ENCODE assay signal across 26 mouse cellular contexts in genomic region chr4:137453234-137453767, GRCm38 (mm10). TPM values are rescaled to one million over a fixed set of nuclear protein-coding genes. Genes with fewer than 3 reads are reported as not detected.
DNase-seq lines count a peak whose midpoint lies in the region; ATAC-seq and TF ChIP-seq lines count a peak whose summit lies in the region.
"Had no signal": no experiment of that assay in that cellular context is flagged by ENCODE, and none has a peak within 500 bp of the region (broad histone marks: within the 10 kb centered on the region; RNA-seq: fewer than 3 reads in every experiment).

1700013G24Rik (plus strand) TSS chr4:137453284.

- H3K36me3 ChIP-seq in embryonic facial prominence, embryonic 15.5 days, result no peaks in the 10 kb centered on the region
- H3K36me3 ChIP-seq in embryonic facial prominence, embryonic 10.5 days (replicated peaks), result no peaks in the 10 kb centered on the region
- H3K36me3 ChIP-seq in heart, embryonic 13.5 days, result no peaks in the 10 kb centered on the region
- no peaks in the 10 kb centered on the region for H3K36me3 ChIP-seq in heart, adult 2 months (ENCODE audit: control insufficient read depth, insufficient read depth, low read length)
- H3K36me3 ChIP-seq in testis, adult 2 months (ENCODE audit: control insufficient read depth, insufficient read depth, low read length), result no peaks in the 10 kb centered on the region
- H3K36me3 ChIP-seq: heart, embryonic 12.5 days; hindbrain, embryonic 13.5 days; intestine, embryonic 15.5 days had no signal

- H3K27ac ChIP-seq in embryonic facial prominence, embryonic 15.5 days (replicated peaks), result 0 out of 2 replicates have a peak within 1 kb of the TSS, but pooled peaks have one; percentile 44
- H3K27ac ChIP-seq in embryonic facial prominence, embryonic 10.5 days (replicated peaks), result no peak within 1 kb of the TSS
- H3K27ac ChIP-seq in heart, embryonic 13.5 days (replicated peaks), result no peak within 1 kb of the TSS
- H3K27ac ChIP-seq in heart, adult 2 months, result no peak within 1 kb of the TSS
- H3K27ac ChIP-seq in testis, adult 2 months (ENCODE audit: control insufficient read depth, insufficient read depth, low read depth, low read length), result peak within 1 kb of the TSS; percentile 50
- H3K27ac ChIP-seq: hindbrain, embryonic 13.5 days; intestine, embryonic 15.5 days had no signal

- TF ChIP-seq POLR2A in heart, adult 2 months (IDR thresholded peaks at IDR 0.05; ENCODE audit: insufficient read depth, low read depth, low read length), result no peak
- TF ChIP-seq POLR2A in testis, adult 2 months (IDR thresholded peaks at IDR 0.05; ENCODE audit: control insufficient read depth, low read depth, low read length), result peak; percentile 49; the same call in 1 of the 2 replicates

- no peak for DNase-seq in embryonic facial prominence, embryonic 10.5 days (ENCODE audit: low spot score)
- DNase-seq in heart, adult 2 months, result no peak
- no peak for DNase-seq in testis, postnatal 14 days (ENCODE audit: low spot score)
- no peak for DNase-seq in spleen, adult 18-20 months
- DNase-seq: adrenal gland, adult 2 months; adrenal gland, postnatal 25 days; B cell, adult 2 months; cerebellum, adult 18-20 months; cerebellum, adult 9-11 months; cerebellum, postnatal 36 days; gastrocnemius, postnatal 14 days; heart, postnatal 36 days; kidney, adult 18-20 months had no signal

- no peak for TF ChIP-seq EP300 in heart, adult 2 months (IDR thresholded peaks at IDR 0.05; ENCODE audit: insufficient read depth, low read depth, low read length)

- H3K9me3 ChIP-seq in embryonic facial prominence, embryonic 15.5 days (replicated peaks), result no peaks in the 10 kb centered on the region
- H3K9me3 ChIP-seq in embryonic facial prominence, embryonic 10.5 days, result no peaks in the 10 kb centered on the region
- H3K9me3 ChIP-seq in heart, embryonic 13.5 days, result no peaks in the 10 kb centered on the region
- H3K9me3 ChIP-seq: heart, embryonic 12.5 days; hindbrain, embryonic 13.5 days; intestine, embryonic 15.5 days had no signal

- intact Hi-C loops in heart, adult 2 months (cut with DNase I), result no loop called here

- WGBS in embryonic facial prominence, embryonic 15.5 days, result 76% methylated on average over 8 of the region's 8 CpGs
- WGBS in embryonic facial prominence, embryonic 10.5 days, result 82% methylated on average over 8 of the region's 8 CpGs
- 73% methylated on average over 8 of the region's 8 CpGs for WGBS in heart, embryonic 13.5 days
- WGBS in heart, adult 2 months, result 92% methylated on average over 8 of the region's 8 CpGs

- H3K4me2 ChIP-seq in embryonic facial prominence, embryonic 15.5 days (replicated peaks), result no peak within 1 kb of the TSS
- H3K4me2 ChIP-seq in heart, embryonic 13.5 days, result no peak within 1 kb of the TSS
- H3K4me2 ChIP-seq: heart, embryonic 12.5 days; hindbrain, embryonic 13.5 days; intestine, embryonic 15.5 days had no signal

- no peak within 1 kb of the TSS for H3K9ac ChIP-seq in embryonic facial prominence, embryonic 15.5 days
- peak within 1 kb of the TSS; percentile 42; the same call in 1 of the 2 replicates for H3K9ac ChIP-seq in heart, embryonic 13.5 days
- no peak within 1 kb of the TSS for H3K9ac ChIP-seq in heart, adult 2 months (ENCODE audit: low read depth, low read length)
- H3K9ac ChIP-seq: heart, embryonic 12.5 days; hindbrain, embryonic 13.5 days; intestine, embryonic 15.5 days had no signal

- no peak within 1 kb of the TSS for H3K4me3 ChIP-seq in embryonic facial prominence, embryonic 15.5 days (replicated peaks)
- H3K4me3 ChIP-seq in embryonic facial prominence, embryonic 10.5 days, result no peak within 1 kb of the TSS
- no peak within 1 kb of the TSS for H3K4me3 ChIP-seq in heart, embryonic 13.5 days
- H3K4me3 ChIP-seq in heart, adult 2 months, result no peak within 1 kb of the TSS
- H3K4me3 ChIP-seq in testis, adult 2 months (ENCODE audit: control insufficient read depth, low read depth, low read length), result peak within 1 kb of the TSS; percentile 84
- H3K4me3 ChIP-seq: erythroblast, embryonic 14.5 days; heart, embryonic 12.5 days; hindbrain, embryonic 13.5 days; intestine, embryonic 15.5 days had no signal

- no peaks in the 10 kb centered on the region for H3K79me2 ChIP-seq in heart, adult 2 months (replicated peaks; ENCODE audit: control insufficient read depth, insufficient read depth, low read length)

- peaks cover 14% of the 10 kb centered on the region for H3K4me1 ChIP-seq in embryonic facial prominence, embryonic 15.5 days
- H3K4me1 ChIP-seq in embryonic facial prominence, embryonic 10.5 days, result peaks cover 17% of the 10 kb centered on the region
- peaks cover 40% of the 10 kb centered on the region for H3K4me1 ChIP-seq in heart, embryonic 13.5 days
- H3K4me1 ChIP-seq in heart, adult 2 months (ENCODE audit: control insufficient read depth, insufficient read depth, low read length), result peaks cover 7% of the 10 kb centered on the region
- peaks cover under 1% of the 10 kb centered on the region; the same call in 1 of the 2 replicates for H3K4me1 ChIP-seq in testis, adult 2 months (ENCODE audit: control insufficient read depth, insufficient read depth, low read length)

- no peak for TF ChIP-seq CTCF in heart, adult 2 months (IDR thresholded peaks at IDR 0.05)
- no peak for TF ChIP-seq CTCF in testis, adult 2 months (IDR thresholded peaks at IDR 0.05; ENCODE audit: control insufficient read depth, insufficient read depth, insufficient replicate concordance, low read depth, low read length)

- no peaks in the 10 kb centered on the region for H3K27me3 ChIP-seq in embryonic facial prominence, embryonic 15.5 days
- H3K27me3 ChIP-seq in embryonic facial prominence, embryonic 10.5 days (replicated peaks; ENCODE audit: low read depth, poor library complexity, severe bottlenecking), result no peaks in the 10 kb centered on the region
- no peaks in the 10 kb centered on the region for H3K27me3 ChIP-seq in heart, embryonic 13.5 days (replicated peaks)
- H3K27me3 ChIP-seq in heart, adult 2 months (ENCODE audit: control insufficient read depth, insufficient read depth, low read length), result no peaks in the 10 kb centered on the region
- H3K27me3 ChIP-seq in testis, adult 2 months (ENCODE audit: control insufficient read depth, insufficient read depth, low read length), result no peaks in the 10 kb centered on the region
- H3K27me3 ChIP-seq: CH12.LX; heart, embryonic 12.5 days; hindbrain, embryonic 13.5 days; intestine, embryonic 15.5 days had no signal

- no peak for ATAC-seq in embryonic facial prominence, embryonic 15.5 days (ENCODE audit: insufficient number of reproducible peaks, low FRiP score, low TSS enrichment, low read depth)
- ATAC-seq in heart, embryonic 13.5 days (ENCODE audit: extremely low read depth, insufficient number of reproducible peaks, low FRiP score, low TSS enrichment), result no peak
- ATAC-seq: forebrain, embryonic 16.5 days; intestine, embryonic 15.5 days had no signal

RNA-seq across cellular contexts. Expression of gene 1700013G24Rik, which starts in this region (rescaled TPM):
- polyA plus RNA-seq in embryonic facial prominence, embryonic 15.5 days (2015; fragmentation: Nextera tagmentation; extraction: Ambion mirVana), result not detected in 2 replicates
- not detected in 2 replicates for polyA plus RNA-seq in embryonic facial prominence, embryonic 10.5 days (2016; fragmentation: Nextera tagmentation; extraction: Ambion mirVana)
- polyA plus RNA-seq in heart, embryonic 13.5 days (2015; fragmentation: Nextera tagmentation; extraction: Ambion mirVana), result not detected in 2 replicates
- total RNA-seq in heart, adult 2 months (2021), result not detected
- polyA plus RNA-seq in heart, adult 2 months (2012; rRNA removed), result 0.38 and 0.57 TPM in 2 replicates
- polyA plus RNA-seq in testis, adult 2 months (2012; rRNA removed), result 1,386 and 1,446 TPM in 2 replicates
- total RNA-seq: adrenal gland, adult 2 months; adrenal gland, postnatal 25 days; CH12.LX; ES-E14; gastrocnemius, adult 18-20 months; gastrocnemius, postnatal 14 days; heart, postnatal 36 days had no signal
- polyA plus RNA-seq: adrenal gland, adult 2 months; erythroblast, embryonic 14.5 days; forebrain, embryonic 11.5 days; forebrain, embryonic 16.5 days; heart, embryonic 12.5 days; heart, postnatal 0 days; hindbrain, embryonic 13.5 days; intestine, embryonic 15.5 days had no signal

Comparison
In these comparisons a context has a peak if more than half of its experiments do, and no peak if none do; other contexts are left out.
1. RNA of gene 1700013G24Rik (polyA plus RNA-seq): 1,386 to 1,446 TPM in testis, adult 2 months; 0.38 to 0.57 TPM in heart, adult 2 months, not detected in embryonic facial prominence, embryonic 15.5 days, not detected in embryonic facial prominence, embryonic 10.5 days and not detected in heart, embryonic 13.5 days; every median in the first group is over 100 times any median in the second.
2. H3K27ac ChIP-seq: peak in embryonic facial prominence, embryonic 15.5 days (single experiment) and testis, adult 2 months (single experiment); none in embryonic facial prominence, embryonic 10.5 days (single experiment), heart, embryonic 13.5 days (single experiment) and heart, adult 2 months (single experiment).